Mouse (Mus musculus): Measurements from ENCODE around the gene Catsper2.

DNA sequence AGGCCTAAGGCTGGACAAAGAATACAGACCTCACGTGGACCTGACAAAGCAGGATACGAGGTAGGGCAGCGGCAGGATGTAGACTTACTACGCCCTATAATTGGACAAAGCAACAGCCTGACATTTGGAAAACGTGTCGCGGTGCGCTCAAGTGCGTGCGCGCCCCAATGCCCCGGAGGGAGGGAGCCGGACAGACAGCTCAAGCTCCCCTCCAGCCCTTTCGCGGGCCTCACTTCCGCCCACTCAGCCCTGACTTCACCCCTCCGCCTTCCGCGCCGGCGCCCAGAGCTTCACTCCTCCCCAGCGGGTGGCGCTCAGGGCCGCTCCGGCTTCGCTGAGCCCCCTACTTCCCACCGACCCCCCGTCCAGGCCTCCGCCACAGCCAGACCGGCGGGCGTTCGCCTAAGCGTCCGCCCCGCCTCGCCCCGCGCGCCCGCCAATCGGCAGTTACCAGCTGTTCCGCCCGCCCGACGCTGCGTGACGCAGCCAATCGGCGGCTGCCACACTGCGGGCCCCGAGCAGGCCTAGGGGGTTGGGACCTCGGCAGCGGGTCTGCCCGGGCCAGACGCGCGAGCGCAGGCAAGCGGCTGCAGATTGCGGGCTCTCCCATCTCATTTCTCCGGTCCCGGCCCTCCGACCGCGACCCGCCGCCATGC lies at the start of gene Catsper2, which contains the start of gene Pdia3:
- TF ChIP-seq POLR2A (IDR thresholded peaks at IDR 0.05; ENCODE audit: insufficient read depth, low read depth, low read length) = peak; percentile 83
- TF ChIP-seq CTCF (IDR thresholded peaks at IDR 0.05) = peak; percentile 60
